Mouse (Mus musculus): Measurements from ENCODE around the gene Cenpj.

Cenpj gene

GRCm38 (mm10) chr14:56544946-56545345 is 30.3 kb downstream of the Cenpj start:
- DNase-seq, result peak in 1 of 2 experiments; percentile 13

- no peak for DNase-seq
Observed at GRCm38 (mm10) chr14:56530788-56531187, 44.4 kb downstream of the Cenpj start.

GRCm38 (mm10) chr14:56514775-56515174 is 60.5 kb downstream of the Cenpj start:
- DNase-seq, result no peak

GRCm38 (mm10) chr14:56512084-56512483 is 63.1 kb downstream of the Cenpj start:
- peak in 1 of 2 experiments; percentile 10 for DNase-seq

- DNase-seq, result no peak
Observed at GRCm38 (mm10) chr14:56506743-56507142, 68.5 kb downstream of the Cenpj start.

GRCm38 (mm10) chr14:56502407-56502806 is 72.8 kb downstream of the Cenpj start:
- no peak for DNase-seq

- peak; percentile 27 to 39 for DNase-seq
Observed at GRCm38 (mm10) chr14:56489806-56490205, 85.4 kb downstream of the Cenpj start.
